Mouse (Mus musculus): ENCODE data around the gene Gm17949. TPM values are rescaled to one million over a fixed set of nuclear protein-coding genes. Genes with fewer than 3 reads are reported as not detected.

The Gm17949 gene
- polyA plus RNA-seq, 1 experiment = 0.08 TPM

DNA sequence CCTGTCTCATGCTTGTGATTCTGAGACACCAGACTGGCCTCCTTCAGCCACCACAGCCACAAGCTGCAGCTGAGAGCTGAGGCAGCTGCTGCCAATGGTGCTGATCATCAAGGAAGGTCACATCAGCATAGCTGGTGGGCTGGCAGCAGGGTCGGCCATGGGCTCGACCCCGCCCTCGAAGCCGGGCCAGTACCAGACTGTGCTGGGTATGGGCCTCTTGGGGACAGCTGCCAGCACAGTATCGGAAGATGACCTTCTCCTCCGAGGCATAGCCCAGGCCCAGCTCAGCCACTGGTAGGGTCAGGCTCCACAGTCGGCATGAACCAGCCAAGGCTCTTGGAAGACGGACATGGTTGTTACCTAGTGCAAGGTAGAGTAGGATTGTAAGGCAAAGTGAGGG lies 11.9 kb upstream of the Gm17949 start:
- DNase-seq = no peak
- WGBS = 96% methylated on average over 9 of the region's 9 CpGs
- H3K4me3 ChIP-seq (ENCODE audit: control insufficient read depth, insufficient read depth, low read length) = no peak overlapping the region
- H3K36me3 ChIP-seq (ENCODE audit: control insufficient read depth, insufficient read depth, low read length) = peaks cover 21% of the 10 kb centered on the region
- peaks cover 5% of the 10 kb centered on the region for H3K4me1 ChIP-seq (replicated peaks; ENCODE audit: control insufficient read depth, insufficient read depth, low read length)
- H3K27ac ChIP-seq (ENCODE audit: control insufficient read depth, insufficient read depth, low read length) = no peak overlapping the region
- no peaks in the 10 kb centered on the region for H3K27me3 ChIP-seq (ENCODE audit: control insufficient read depth, insufficient read depth, low read length)
- no peak for TF ChIP-seq CTCF (IDR thresholded peaks at IDR 0.05; ENCODE audit: borderline replicate concordance, control insufficient read depth, extremely low read depth, insufficient read depth, low read length, poor library complexity)
- TF ChIP-seq POLR2A (IDR thresholded peaks at IDR 0.05; ENCODE audit: control insufficient read depth, extremely low read depth, insufficient read depth, low read length, poor library complexity) = no peak

- no peak for TF ChIP-seq POLR2A (IDR thresholded peaks at IDR 0.05; ENCODE audit: control insufficient read depth, extremely low read depth, insufficient read depth, low read length, poor library complexity)
- TF ChIP-seq CTCF (IDR thresholded peaks at IDR 0.05; ENCODE audit: borderline replicate concordance, control insufficient read depth, extremely low read depth, insufficient read depth, low read length, poor library complexity) = no peak
- DNase-seq = no peak
- Histone ChIP-seq H3K4me1 (replicated peaks; ENCODE audit: control insufficient read depth, insufficient read depth, low read length) (peaks cover 5% of the 10 kb centered on the region), H3K4me3 (ENCODE audit: control insufficient read depth, insufficient read depth, low read length) (no peak within 1 kb of the TSS), H3K36me3 (ENCODE audit: control insufficient read depth, insufficient read depth, low read length) (peaks cover 25% of the 10 kb centered on the region), H3K27ac (ENCODE audit: control insufficient read depth, insufficient read depth, low read length) (no peak within 1 kb of the TSS), H3K27me3 (ENCODE audit: control insufficient read depth, insufficient read depth, low read length) (no peaks in the 10 kb centered on the region)
- WGBS = 93% methylated on average over 9 of the region's 9 CpGs
Observed at GRCm38 (mm10) chr17:56999968-57000609, 11.2 kb upstream of the Gm17949 start, which contains the start of gene Pspn. Pspn (minus strand) TSS chr17:57000018.

- no peak overlapping the region for H3K4me3 ChIP-seq (ENCODE audit: control insufficient read depth, insufficient read depth, low read length)
- no peak for DNase-seq
- TF ChIP-seq POLR2A (IDR thresholded peaks at IDR 0.05; ENCODE audit: control insufficient read depth, extremely low read depth, insufficient read depth, low read length, poor library complexity) (no peak), CTCF (IDR thresholded peaks at IDR 0.05; ENCODE audit: borderline replicate concordance, control insufficient read depth, extremely low read depth, insufficient read depth, low read length, poor library complexity) (no peak)
- peaks cover 30% of the 10 kb centered on the region for H3K36me3 ChIP-seq (ENCODE audit: control insufficient read depth, insufficient read depth, low read length)
- H3K4me1 ChIP-seq (replicated peaks; ENCODE audit: control insufficient read depth, insufficient read depth, low read length) = peaks cover 5% of the 10 kb centered on the region
- H3K27me3 ChIP-seq (ENCODE audit: control insufficient read depth, insufficient read depth, low read length) = no peaks in the 10 kb centered on the region
- no peak overlapping the region for H3K27ac ChIP-seq (ENCODE audit: control insufficient read depth, insufficient read depth, low read length)
- 87% methylated on average over 8 of the region's 8 CpGs for WGBS
Observed at GRCm38 (mm10) chr17:57001228-57001627, 10.0 kb upstream of the Gm17949 start.

- H3K4me1 ChIP-seq (replicated peaks; ENCODE audit: control insufficient read depth, insufficient read depth, low read length) = no peaks in the 10 kb centered on the region
- TF ChIP-seq CTCF (IDR thresholded peaks at IDR 0.05; ENCODE audit: borderline replicate concordance, control insufficient read depth, extremely low read depth, insufficient read depth, low read length, poor library complexity) = no peak
- TF ChIP-seq POLR2A (IDR thresholded peaks at IDR 0.05; ENCODE audit: control insufficient read depth, extremely low read depth, insufficient read depth, low read length, poor library complexity) = no peak
- peaks cover 46% of the 10 kb centered on the region for H3K36me3 ChIP-seq (ENCODE audit: control insufficient read depth, insufficient read depth, low read length)
- H3K27me3 ChIP-seq (ENCODE audit: control insufficient read depth, insufficient read depth, low read length) = no peaks in the 10 kb centered on the region
- WGBS = 95% methylated on average over 7 of the region's 7 CpGs
- no peak for DNase-seq
- no peak overlapping the region for H3K27ac ChIP-seq (ENCODE audit: control insufficient read depth, insufficient read depth, low read length)
- no peak overlapping the region for H3K4me3 ChIP-seq (ENCODE audit: control insufficient read depth, insufficient read depth, low read length)
Observed at GRCm38 (mm10) chr17:57003994-57004393, 7.3 kb upstream of the Gm17949 start.

GRCm38 (mm10) chr17:57007137-57007905 lies 3.9 kb upstream of the Gm17949 start:
- no peak overlapping the region for H3K27ac ChIP-seq (ENCODE audit: control insufficient read depth, insufficient read depth, low read length)
- H3K27me3 ChIP-seq (ENCODE audit: control insufficient read depth, insufficient read depth, low read length) = no peaks in the 10 kb centered on the region
- H3K4me1 ChIP-seq (replicated peaks; ENCODE audit: control insufficient read depth, insufficient read depth, low read length) = peaks cover 8% of the 10 kb centered on the region
- H3K36me3 ChIP-seq (ENCODE audit: control insufficient read depth, insufficient read depth, low read length) = peaks cover 46% of the 10 kb centered on the region
- no peak overlapping the region for H3K4me3 ChIP-seq (ENCODE audit: control insufficient read depth, insufficient read depth, low read length)
- no peak for DNase-seq
- 97% methylated on average over 13 of the region's 13 CpGs for whole genome bisulfite sequencing
- no peak for TF ChIP-seq CTCF (IDR thresholded peaks at IDR 0.05; ENCODE audit: borderline replicate concordance, control insufficient read depth, extremely low read depth, insufficient read depth, low read length, poor library complexity)

DNA sequence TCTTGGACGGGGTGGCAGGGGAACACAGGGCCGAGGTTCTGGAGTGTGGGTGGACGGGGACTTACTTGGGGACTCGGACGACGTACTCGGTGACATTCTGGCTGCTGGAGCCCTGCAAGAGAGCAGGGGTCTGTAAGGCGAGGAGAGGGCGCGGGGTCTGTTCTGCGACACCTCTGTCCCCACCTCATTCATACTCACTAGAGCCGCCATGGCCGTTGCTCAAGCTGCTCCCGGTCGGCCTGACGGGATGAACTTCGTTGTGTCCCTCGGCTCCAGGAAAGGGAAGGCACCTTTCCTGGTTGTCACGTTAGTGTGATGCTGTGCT lies 396 bp upstream of the Gm17949 start:
- H3K4me3 ChIP-seq (ENCODE audit: control insufficient read depth, insufficient read depth, low read length) = peak overlapping the region; percentile 89
- peak overlapping the region; percentile 69; the same call in 1 of the 2 replicates for H3K27ac ChIP-seq (ENCODE audit: control insufficient read depth, insufficient read depth, low read length)
- no peak for DNase-seq
- no peaks in the 10 kb centered on the region for H3K27me3 ChIP-seq (ENCODE audit: control insufficient read depth, insufficient read depth, low read length)
- peaks cover 21% of the 10 kb centered on the region for H3K36me3 ChIP-seq (ENCODE audit: control insufficient read depth, insufficient read depth, low read length)
- TF ChIP-seq CTCF (IDR thresholded peaks at IDR 0.05; ENCODE audit: borderline replicate concordance, control insufficient read depth, extremely low read depth, insufficient read depth, low read length, poor library complexity) (no peak), POLR2A (IDR thresholded peaks at IDR 0.05; ENCODE audit: control insufficient read depth, extremely low read depth, insufficient read depth, low read length, poor library complexity) (no peak)
- under 1% methylated on average over 19 of the region's 19 CpGs for WGBS
- peaks cover 8% of the 10 kb centered on the region for H3K4me1 ChIP-seq (replicated peaks; ENCODE audit: control insufficient read depth, insufficient read depth, low read length)
